8 mouse cellular contexts compared by ENCODE assay signal in the genomic region with DNA sequence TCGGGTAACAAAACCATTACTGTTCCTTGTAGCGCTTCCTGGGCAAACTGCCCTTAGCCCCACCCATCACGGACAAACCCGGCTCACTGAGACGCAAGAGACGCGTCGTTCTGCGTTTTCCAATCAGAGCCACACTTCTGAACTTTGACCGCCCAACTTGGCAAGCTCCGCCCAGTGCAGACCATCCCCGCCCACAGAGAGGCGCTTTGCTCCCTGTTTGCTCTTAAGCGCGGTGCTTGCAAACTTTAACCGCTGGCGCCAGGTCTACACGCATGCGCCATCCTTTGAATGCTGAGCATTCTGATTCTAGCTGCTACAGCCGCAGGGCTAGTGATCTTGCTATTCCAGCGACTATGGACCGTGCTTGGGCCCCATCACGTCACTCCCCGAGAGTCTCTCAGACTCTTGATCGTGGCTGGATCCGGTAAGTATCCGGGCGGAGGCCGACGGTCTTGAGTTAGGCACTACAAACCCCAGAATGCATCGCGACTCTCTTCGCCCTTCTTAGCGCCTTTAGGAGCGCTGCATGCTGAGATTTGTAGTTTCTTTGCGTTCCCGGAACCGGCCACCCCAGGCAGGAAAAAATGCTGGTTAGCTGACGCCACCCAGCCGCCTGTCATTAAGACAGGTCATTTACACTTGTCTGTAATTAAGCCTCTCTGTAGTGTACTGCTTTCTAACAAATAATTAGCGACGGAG. TPM values are rescaled to one million over a fixed set of nuclear protein-coding genes. Genes with fewer than 3 reads are reported as not detected.
DNase-seq lines count a peak whose midpoint lies in the region; ATAC-seq lines count a peak whose summit lies in the region.

A gene (plus strand): TSS at position 214 of the 699 bp plus-strand sequence.

- peak within 1 kb of the TSS; percentile 83 for H3K9ac ChIP-seq in heart, embryonic 14.5 days (ENCODE audit: low read length)
- peak within 1 kb of the TSS; percentile 71 for H3K9ac ChIP-seq in liver, embryonic 13.5 days
- H3K9ac ChIP-seq in stomach, embryonic 16.5 days (ENCODE audit: low read length), result peak within 1 kb of the TSS; percentile 83

- DNase-seq in c-Kit-negative CD71-positive TER-119-positive erythroid progenitor cells, embryonic 14.5 days (ENCODE audit: low read depth, low spot score), result peak; percentile 97
- DNase-seq in fibroblast of lung, adult 2 months (ENCODE audit: low read depth), result peak; percentile 99
- peak; percentile 98 for DNase-seq in kidney, postnatal 14 days
- DNase-seq in liver, embryonic 13.5 days, result peak; percentile 97
- DNase-seq in neural tube, embryonic 10.5 days (ENCODE audit: extremely low spot score, low spot score), result peak; percentile 93

- H3K27me3 ChIP-seq in heart, embryonic 14.5 days (ENCODE audit: control insufficient read depth, insufficient read depth, low read length), result no peaks in the 10 kb centered on the region
- no peaks in the 10 kb centered on the region for H3K27me3 ChIP-seq in liver, embryonic 13.5 days
- H3K27me3 ChIP-seq in stomach, embryonic 16.5 days (ENCODE audit: control insufficient read depth, insufficient read depth, low read length), result no peaks in the 10 kb centered on the region

- under 1% methylated on average over 42 of the region's 42 CpGs for WGBS in heart, embryonic 14.5 days
- under 1% methylated on average over 42 of the region's 42 CpGs for WGBS in liver, embryonic 13.5 days (ENCODE audit: insufficient replicate concordance)
- WGBS in stomach, embryonic 16.5 days, result under 1% methylated on average over 42 of the region's 42 CpGs

- peak within 1 kb of the TSS; percentile 76 for H3K4me2 ChIP-seq in heart, embryonic 14.5 days (ENCODE audit: low read length)
- peak within 1 kb of the TSS; percentile 77 for H3K4me2 ChIP-seq in liver, embryonic 13.5 days
- peak within 1 kb of the TSS; percentile 65 for H3K4me2 ChIP-seq in stomach, embryonic 16.5 days (ENCODE audit: low read depth, low read length)

- no peaks in the 10 kb centered on the region for H3K9me3 ChIP-seq in heart, embryonic 14.5 days (ENCODE audit: control insufficient read depth, low read length)
- no peaks in the 10 kb centered on the region for H3K9me3 ChIP-seq in liver, embryonic 13.5 days (replicated peaks)
- H3K9me3 ChIP-seq in stomach, embryonic 16.5 days (replicated peaks; ENCODE audit: control insufficient read depth, low read length), result no peaks in the 10 kb centered on the region

- peak within 1 kb of the TSS; percentile 64 to 93 for H3K4me3 ChIP-seq in heart, embryonic 14.5 days (ENCODE audit: control insufficient read depth in 1 of 2, insufficient read depth in 1 of 2, low read depth in 1 of 2, low read length in 2 of 2)
- peak within 1 kb of the TSS; percentile 70 for H3K4me3 ChIP-seq in liver, embryonic 13.5 days (replicated peaks)
- H3K4me3 ChIP-seq in stomach, embryonic 16.5 days (replicated peaks; ENCODE audit: low read length), result peak within 1 kb of the TSS; percentile 65

- H3K36me3 ChIP-seq in heart, embryonic 14.5 days (ENCODE audit: control insufficient read depth, insufficient read depth, low read length), result no peaks in the 10 kb centered on the region
- no peaks in the 10 kb centered on the region for H3K36me3 ChIP-seq in liver, embryonic 13.5 days
- no peaks in the 10 kb centered on the region for H3K36me3 ChIP-seq in stomach, embryonic 16.5 days (ENCODE audit: control insufficient read depth, insufficient read depth, low read length)

- peaks cover 0 to 12% of the 10 kb centered on the region in 2 experiments; a peak in 2 of 4 replicates for H3K4me1 ChIP-seq in heart, embryonic 14.5 days (ENCODE audit: control insufficient read depth in 2 of 2, insufficient read depth in 2 of 2, low read length in 2 of 2)
- peaks cover 33% of the 10 kb centered on the region for H3K4me1 ChIP-seq in liver, embryonic 13.5 days (replicated peaks)
- H3K4me1 ChIP-seq in stomach, embryonic 16.5 days (ENCODE audit: control insufficient read depth, insufficient read depth, low read length), result no peaks in the 10 kb centered on the region

- peak; percentile 91 for ATAC-seq in CD4-positive, CD25-positive, alpha-beta regulatory T cell, adult 4 months
- peak; percentile 98 for ATAC-seq in heart, embryonic 14.5 days (ENCODE audit: insufficient number of reproducible peaks, insufficient read depth, low FRiP score, low read depth)
- ATAC-seq in liver, embryonic 13.5 days (ENCODE audit: low read depth), result peak; percentile 95
- peak; percentile 97 for ATAC-seq in stomach, embryonic 16.5 days (ENCODE audit: insufficient read depth, low FRiP score)

- peak within 1 kb of the TSS; percentile 97 to 99 for H3K27ac ChIP-seq in heart, embryonic 14.5 days (replicated peaks in 1 of 2; ENCODE audit: control insufficient read depth in 1 of 2, insufficient read depth in 1 of 2, low read depth in 2 of 2, low read length in 2 of 2)
- peak within 1 kb of the TSS; percentile 85 for H3K27ac ChIP-seq in liver, embryonic 13.5 days
- peak within 1 kb of the TSS; percentile 96 for H3K27ac ChIP-seq in stomach, embryonic 16.5 days (ENCODE audit: low read length)

RNA-seq across cellular contexts. Expression of the gene that starts here (rescaled TPM):
- 10 to 100 TPM; 15.5 to 29.5 TPM for polyA plus RNA-seq in CD4-positive, CD25-positive, alpha-beta regulatory T cell, adult 4 months (2017; shearing (Covaris generic))
- 41.9 and 43.7 TPM in 2 replicates for polyA plus RNA-seq in heart, embryonic 14.5 days (2014; fragmentation: Nextera tagmentation; extraction: Ambion mirVana)
- 17.7 and 20.0 TPM in 2 replicates for polyA plus RNA-seq in liver, embryonic 13.5 days (2015; fragmentation: Nextera tagmentation; extraction: Ambion mirVana)
- 43.2 and 45.8 TPM in 2 replicates for polyA plus RNA-seq in stomach, embryonic 16.5 days (2015; fragmentation: Nextera tagmentation; extraction: Ambion mirVana)

Comparison
In these comparisons a context has a peak if more than half of its experiments do, and no peak if none do; other contexts are left out.
1. Peak in every context shown above with its lines: DNase-seq, ATAC-seq, H3K4me3 ChIP-seq and H3K27ac ChIP-seq.